Mouse (Mus musculus) brain, embryonic 14.5 days (tissue): Measurements from ENCODE around the gene Icam2.

Experiments used
- CTCF ChIP-seq: fragments of 200-500 bp; IDR thresholded peaks from 2 replicates; pipeline ENCODE4 v1.5.1; 2012; ENCODE audit warnings: inconsistent platforms, mild to moderate bottlenecking, moderate library complexity, borderline replicate concordance; ENCODE audit not compliant: insufficient read depth, insufficient read length; ENCODE audit errors: extremely low read depth
- POLR2A ChIP-seq: fragments of 200-500 bp; IDR thresholded peaks from 2 replicates; pipeline ENCODE4 v1.6.1; 2012; ENCODE audit warnings: mild to moderate bottlenecking, inconsistent platforms, borderline replicate concordance; ENCODE audit not compliant: poor library complexity, insufficient read depth, insufficient read length, severe bottlenecking; ENCODE audit errors: extremely low read depth

- TF ChIP-seq CTCF: no peak
- TF ChIP-seq POLR2A: no peak
These were observed 58.7 kb downstream of the Icam2 start for GRCm38 (mm10) chr11:106329128-106329527.
